Mouse (Mus musculus) fat pad, adult 2 months (tissue): ENCODE measurements around the gene Tmem246.
A peak's percentile ranks its signal among the peaks of the same experiment; 100 is the strongest.
"Not testable (repeated sequence)": the region's sequence is repeated elsewhere in the genome, so short reads cannot be mapped to it uniquely, and the experiment has no call there.

ENCODE experiments used
- DNase-seq: peaks from one replicate; pipeline ENCODE4 v3.0.0-alpha.2; 2011; ENCODE audit warnings: low read depth, low spot score; ENCODE audit errors: extremely low read depth

Gene Tmem246

DNA sequence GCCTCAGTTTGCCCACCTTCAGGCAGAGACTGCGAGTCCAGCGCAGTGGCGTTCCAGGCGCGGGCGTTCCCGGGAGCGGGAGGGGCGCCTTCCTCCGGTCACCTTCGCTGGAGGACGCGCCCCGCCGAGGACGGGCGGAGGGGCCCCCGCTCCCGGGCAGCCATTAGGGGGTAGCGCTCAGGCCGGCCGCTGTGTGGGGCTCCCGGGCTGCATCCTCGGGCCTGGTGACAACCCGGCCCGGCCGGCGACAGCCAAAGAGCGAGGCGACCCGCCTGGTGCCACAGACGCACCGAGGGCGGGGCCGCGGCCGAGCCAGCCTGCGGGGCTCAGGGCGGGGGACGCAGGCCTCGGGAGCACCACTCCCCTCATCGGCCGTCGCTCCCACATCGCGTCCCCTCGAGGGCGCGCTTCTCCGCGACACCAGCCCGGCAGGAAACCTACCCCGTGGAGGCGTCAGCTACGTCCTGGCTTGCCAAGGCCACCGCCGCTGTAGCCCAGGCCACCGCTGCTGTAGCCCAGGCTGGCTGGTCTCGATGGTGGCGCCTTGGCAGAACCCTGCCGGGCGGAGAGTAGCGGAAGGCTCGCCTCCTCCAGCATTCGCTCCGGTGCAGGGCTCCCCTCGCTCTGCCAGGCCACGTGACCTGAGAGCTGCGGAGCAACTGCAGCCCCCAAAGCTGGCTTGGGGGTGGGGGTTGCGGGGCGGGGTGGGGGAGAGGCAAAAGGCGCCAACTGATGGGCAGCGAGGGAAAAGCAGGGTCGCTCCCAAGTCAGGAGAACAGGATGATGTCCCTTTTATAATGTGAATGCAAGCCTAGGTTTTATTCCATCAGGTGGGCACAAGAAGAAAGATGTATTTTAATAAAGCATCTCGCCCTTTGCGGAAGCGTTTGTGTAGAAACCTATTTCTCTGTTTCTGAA lies at the start of gene Tmem246:
Gene Tmem246 (minus strand): TSS at position 694 of the 918 bp plus-strand sequence.
- DNase-seq, result no peak

GRCm38 (mm10) chr4:49639913-49640312 lies 42.2 kb upstream of the Tmem246 start:
- DNase-seq, result no peak

DNA sequence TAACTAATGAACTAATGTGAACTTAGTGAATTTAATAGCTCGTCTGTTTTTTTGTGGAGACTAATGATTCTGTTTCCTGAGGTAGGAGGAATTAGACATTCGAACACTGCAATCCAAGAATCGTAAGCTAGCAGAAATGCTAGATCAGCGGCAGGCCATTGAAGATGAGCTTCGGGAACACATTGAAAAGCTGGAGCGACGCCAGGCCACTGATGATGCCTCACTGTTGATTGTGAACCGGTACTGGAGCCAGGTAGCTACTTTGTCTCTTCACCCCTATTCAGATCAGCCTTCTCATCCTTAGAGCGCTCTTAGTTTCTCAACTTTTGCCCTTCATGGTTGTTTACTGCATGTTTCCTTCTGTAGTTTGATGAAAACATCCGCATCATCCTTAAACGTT lies 40.1 kb upstream of the Tmem246 start:
- no peak for DNase-seq

DNA sequence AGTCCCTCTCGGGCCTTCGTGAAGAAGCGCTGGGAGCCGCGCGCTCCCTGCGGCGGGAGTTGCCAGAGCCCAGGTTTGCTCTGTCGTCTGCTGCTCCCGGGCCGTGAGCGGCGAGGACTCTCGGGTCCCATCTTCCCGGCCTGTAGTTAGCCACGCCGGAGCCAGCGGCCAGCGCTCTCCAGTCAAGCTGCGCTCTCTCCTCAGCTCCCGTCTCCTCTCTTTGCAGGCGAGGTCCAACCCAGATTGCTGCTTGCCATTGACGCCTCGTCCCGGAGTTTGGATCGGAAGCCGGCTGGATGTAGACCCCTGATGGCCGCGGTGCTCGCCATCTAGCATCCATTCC lies 34.4 kb upstream of the Tmem246 start:
- no peak for DNase-seq

- peak; percentile 66 for DNase-seq
These were observed 33.9 kb upstream of the Tmem246 start, which contains the start of gene Rnf20 for GRCm38 (mm10) chr4:49631319-49632138. TSS of gene Rnf20 (plus strand) at chr4:49632006.

- DNase-seq, result no peak
These were observed 31.3 kb upstream of the Tmem246 start for GRCm38 (mm10) chr4:49628941-49629340.

DNA sequence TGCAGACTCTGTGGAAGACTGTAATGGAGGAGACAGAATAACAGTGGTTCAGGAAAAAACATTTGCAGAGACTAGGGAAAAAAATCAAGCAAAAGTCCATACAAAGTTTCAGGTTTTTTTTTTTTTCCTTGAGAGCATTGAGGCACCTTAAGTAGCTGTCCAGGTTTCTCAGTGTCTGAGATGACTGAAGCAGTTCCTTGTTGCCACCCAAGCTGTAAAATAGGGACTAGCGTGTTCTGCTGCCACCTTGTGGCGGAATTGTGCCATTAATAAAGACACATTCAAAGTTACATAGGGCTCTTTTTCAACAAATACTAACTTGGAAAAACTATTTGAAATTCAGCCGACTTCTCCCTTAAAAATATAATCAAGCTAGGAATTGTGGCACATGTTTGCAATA lies 29.3 kb upstream of the Tmem246 start:
- no peak for DNase-seq

DNA sequence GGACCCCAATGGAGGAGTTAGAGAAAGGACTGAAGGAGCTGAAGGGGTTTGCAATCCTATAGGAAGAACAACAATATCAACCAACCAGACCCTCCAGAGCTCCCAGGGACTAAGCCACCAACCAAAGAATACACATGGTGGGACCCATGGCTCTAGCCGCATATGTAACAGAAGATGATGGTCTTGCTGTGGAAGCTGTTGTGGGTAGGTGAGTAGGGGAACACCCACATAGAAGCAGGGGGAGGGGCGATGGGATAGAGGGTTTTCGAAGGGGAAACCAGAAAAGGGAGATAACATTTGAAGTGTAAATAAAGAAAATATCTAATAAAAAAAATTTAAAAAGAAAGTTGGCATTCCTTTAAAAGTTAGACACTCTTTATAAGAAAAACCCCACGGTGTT lies 27.3 kb upstream of the Tmem246 start:
- DNase-seq, result not testable (repeated sequence)

GRCm38 (mm10) chr4:49623916-49624315 lies 26.2 kb upstream of the Tmem246 start:
- no peak for DNase-seq

DNA sequence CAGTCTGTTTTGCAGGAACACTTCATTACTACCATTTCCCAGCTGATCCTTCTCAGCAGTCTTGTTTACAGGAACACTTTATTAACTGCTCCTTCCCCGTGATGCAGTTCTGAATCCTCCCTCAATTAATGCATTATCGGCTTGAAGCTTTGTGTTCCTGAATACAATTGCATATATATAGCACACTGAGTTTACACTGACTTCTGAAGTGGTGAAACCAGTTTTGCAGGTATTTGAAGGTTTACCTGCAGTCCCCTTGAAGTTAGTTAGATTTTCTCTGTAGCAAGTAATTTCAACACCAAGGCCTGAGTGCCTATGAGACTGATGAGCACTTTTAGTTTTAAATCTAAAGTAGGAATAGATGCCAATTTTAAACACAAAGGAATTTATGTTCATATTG lies 24.6 kb upstream of the Tmem246 start:
- DNase-seq, result no peak

DNA sequence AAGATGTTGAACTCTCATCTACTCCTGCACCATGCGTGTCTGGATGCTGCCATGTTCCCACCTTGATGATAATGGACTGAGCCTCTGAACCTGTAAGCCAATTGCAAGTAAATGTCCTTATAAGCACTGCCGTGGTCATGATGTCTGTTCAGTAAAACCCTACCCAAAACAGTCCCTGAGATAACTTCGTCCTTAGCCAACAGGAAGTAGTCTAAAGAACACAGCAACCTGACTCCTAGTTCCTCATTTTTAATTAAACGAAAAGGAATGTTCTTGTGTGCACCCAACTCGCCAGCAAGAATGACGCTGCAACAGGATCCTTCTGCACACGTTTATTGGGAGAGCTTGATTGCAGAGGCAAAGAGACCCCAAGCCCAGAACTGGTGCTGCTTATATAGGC lies 22.2 kb upstream of the Tmem246 start:
- DNase-seq, result not testable (repeated sequence)

- DNase-seq, result no peak
These were observed 19.2 kb upstream of the Tmem246 start for GRCm38 (mm10) chr4:49616924-49617323.

DNA sequence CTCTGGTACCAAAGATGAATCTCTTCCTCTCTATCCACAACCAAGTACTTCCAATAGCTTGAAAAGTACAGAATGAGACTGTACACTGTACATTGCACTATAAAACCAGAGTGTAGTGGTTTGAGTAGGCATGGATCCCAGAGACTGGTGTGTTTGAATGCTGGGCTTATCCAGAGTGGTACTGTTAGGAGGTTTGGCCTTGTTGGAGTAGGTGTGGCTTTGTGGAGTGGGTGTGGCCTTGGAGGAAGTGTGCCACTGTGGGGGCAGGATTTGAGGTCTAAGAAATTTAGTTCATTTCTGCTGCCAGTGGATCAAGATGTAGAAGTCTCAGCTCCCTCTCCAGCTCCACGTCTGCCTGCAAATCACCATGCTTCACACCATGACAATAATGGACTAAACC lies 7.8 kb upstream of the Tmem246 start:
- no peak for DNase-seq

GRCm38 (mm10) chr4:49604616-49605015 lies 6.9 kb upstream of the Tmem246 start:
- DNase-seq, result no peak

DNA sequence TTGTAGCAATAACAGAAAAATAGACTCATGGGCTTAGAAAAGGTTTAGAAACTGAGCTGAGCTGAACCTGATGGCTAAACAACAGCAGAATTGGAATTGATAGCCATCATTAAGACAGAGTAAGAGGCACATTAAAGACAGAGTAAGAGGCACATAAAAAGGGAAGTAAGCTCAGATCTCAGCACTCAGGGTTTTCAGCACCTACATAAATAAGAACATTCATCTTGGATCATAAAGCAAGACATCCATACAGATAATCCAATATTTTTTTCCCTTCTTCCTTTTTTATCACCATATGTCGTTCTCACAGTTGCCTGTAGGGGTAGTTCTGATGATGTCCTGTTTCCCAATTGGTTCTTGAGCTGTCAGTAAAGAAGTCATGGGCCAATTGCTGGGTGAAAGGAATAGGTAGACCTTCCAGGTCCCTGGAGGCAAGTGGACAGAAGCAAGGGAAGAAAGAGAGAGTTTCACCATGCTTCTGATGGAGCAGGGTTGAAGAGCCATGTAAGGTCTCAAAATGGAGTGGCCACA lies 6.4 kb upstream of the Tmem246 start:
- DNase-seq, result no peak

DNA sequence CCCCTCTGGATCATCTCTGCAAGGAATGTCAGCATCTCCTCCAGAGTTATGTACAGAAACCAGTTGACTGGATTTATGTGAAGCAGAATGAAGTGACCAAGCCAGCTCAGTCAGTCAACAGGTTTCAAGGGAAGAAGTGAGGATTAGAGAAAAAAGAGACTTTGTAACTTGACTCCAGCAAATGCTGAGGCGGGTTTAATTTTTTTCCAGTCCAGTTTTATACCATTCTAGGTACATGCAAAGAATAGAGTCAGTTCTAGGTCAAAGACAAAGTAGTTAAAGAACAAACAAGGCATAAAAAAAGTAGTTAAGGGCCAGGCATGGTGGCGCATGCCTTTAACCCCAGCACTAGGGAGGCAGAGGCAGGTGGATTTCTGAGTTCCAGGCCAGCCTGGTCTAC lies 5.5 kb upstream of the Tmem246 start:
- no peak for DNase-seq

DNA sequence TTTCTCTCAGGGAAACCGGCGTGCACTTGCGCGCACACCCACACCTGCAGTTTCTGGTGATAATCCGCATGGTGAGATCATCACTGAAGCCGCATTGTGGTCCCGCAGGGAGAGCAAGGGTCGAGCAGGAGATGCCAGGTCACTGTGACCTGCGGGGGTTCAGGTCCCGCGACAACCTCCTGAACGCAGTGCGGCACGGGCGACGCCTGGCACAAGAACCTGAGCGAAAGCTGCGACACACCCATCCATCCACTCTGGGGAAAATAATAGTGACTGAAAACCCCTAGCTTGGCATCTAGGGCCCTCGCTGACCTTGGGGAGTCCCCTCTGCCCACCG lies 862 bp downstream of the Tmem246 start:
- DNase-seq, result no peak

DNA sequence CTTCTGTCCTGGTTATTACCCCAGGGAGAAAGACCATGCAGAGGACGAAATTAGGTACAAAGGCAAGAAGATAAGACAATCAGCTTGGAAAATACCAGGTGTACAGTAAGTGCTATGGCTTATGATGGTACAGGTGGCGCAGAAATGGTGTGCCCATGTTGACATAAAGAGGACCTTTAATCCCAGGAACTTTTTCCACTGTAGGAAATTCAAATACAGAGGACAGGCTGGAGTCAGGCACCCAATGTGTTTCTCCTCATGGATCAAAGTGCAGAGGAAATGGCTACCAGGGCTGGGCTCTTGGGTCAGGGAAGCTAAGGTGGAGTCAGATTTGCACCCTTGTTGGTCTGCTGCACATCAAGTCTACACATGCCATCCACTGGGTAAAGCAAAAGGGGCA lies 7.5 kb downstream of the Tmem246 start:
- no peak for DNase-seq

DNA sequence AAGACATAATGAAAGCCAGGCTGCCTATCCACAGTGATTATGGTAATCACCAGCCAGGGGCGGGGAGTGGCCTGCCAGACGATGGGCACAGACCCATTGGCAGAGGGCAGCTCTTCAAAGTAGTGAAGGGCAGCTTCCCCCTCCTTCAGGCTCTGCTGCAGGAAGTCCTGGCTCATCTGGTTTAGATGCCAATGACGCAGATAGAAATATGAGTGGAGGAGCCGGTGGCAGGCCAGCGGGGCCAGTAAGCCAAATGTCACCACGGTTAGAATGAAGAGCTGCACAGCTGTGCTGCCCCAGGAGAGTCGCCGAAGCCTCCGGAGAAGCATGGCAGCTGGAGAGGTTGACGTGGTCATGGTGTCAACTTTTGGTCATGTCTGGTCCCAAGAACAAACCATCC lies 10.9 kb downstream of the Tmem246 start:
- DNase-seq, result no peak

GRCm38 (mm10) chr4:49585524-49586101 lies 12.1 kb downstream of the Tmem246 start:
- no peak for DNase-seq

DNA sequence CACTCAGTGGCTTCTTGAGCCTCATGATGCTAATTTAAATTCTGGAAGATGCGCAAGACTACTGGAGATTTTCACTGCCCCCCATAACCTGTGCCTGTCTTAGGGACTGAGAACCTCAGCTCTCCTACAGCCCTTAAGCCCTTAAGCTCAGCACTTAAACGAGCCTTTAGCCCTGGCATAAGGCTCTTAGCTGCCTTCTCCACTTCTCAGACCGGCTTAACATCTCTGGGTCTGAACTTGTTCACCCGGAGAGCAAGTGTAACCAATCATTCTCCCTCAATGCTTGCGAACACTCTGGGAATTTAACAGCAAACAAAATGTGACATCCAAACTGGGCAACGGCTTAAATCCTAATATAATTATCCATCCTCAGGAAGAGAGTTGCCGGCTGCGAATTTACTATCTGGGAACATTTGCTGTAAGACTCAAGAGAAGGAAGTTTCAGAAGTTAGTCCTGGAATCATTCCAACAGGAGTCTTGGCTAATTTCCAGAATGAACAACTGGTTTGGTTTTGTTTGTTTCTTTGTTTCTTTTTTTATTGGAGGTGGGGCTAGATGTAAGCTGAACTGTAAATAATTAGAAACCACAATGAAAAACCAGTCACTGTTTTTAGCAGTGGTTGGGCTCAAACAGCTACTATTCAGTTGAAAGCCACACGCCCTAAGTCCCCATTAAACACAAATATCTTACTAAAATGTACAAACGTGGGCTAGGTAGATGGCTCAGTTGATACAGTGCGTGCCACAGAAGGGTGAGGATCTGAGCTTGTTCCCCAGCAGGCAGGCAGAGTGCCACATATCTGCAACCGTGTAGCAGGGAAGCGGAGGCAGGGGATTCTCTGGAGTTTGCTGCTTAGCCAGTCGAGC lies 13.5 kb downstream of the Tmem246 start:
- DNase-seq, result no peak
